Mouse (Mus musculus) heart, adult 8-10 months (tissue): ENCODE measurements around the gene Spi1. TPM values are rescaled to one million over a fixed set of nuclear protein-coding genes. Genes with fewer than 3 reads are reported as not detected.

Experiments
- total RNA-seq, 4 experiments: library from RNA; stranded (reverse); gene quantifications; 2 replicates each; pipeline ENCODE4 v1.2.4; 2022

The Spi1 gene
- total RNA-seq, 4 experiments from 2014 or later = 2.8 to 6.1 (median 3.2) TPM

Other genes with a start within 250 kb of the Spi1 start
- gene Mtch2, start 235.2 kb upstream of the Spi1 start, total RNA-seq = 100 to 1,000 TPM; 165 to 183 (median 182) TPM
- gene C1qtnf4, start 196.5 kb upstream of the Spi1 start, total RNA-seq = 1 to 10 TPM; 2.6 to 4.9 (median 3.5) TPM
- 10 to 100 TPM; 21.7 to 28.3 (median 24.5) TPM for gene Kbtbd4, start 177.7 kb upstream of the Spi1 start, total RNA-seq
- 1,000 to 10,000 TPM in 1 of 4 experiments, 100 to 1,000 TPM in 3; 876 to 1,074 (median 969) TPM for gene Ndufs3, start 177.6 kb upstream of the Spi1 start, total RNA-seq
- 10 to 100 TPM; 68.9 to 76.7 (median 74.4) TPM for gene Celf1, start 142.0 kb upstream of the Spi1 start, total RNA-seq
- 10 to 100 TPM; 15.4 to 19.4 (median 16.4) TPM for gene Rapsn, start 46.8 kb upstream of the Spi1 start, total RNA-seq
- 100 to 1,000 TPM; 192 to 274 (median 220) TPM for gene Psmc3, start 28.4 kb upstream of the Spi1 start, total RNA-seq
- 10 to 100 TPM; 19.0 to 26.0 (median 23.6) TPM for gene Slc39a13, start 12.0 kb upstream of the Spi1 start, total RNA-seq
- 1,000 to 10,000 TPM; 1,514 to 2,177 (median 1,722) TPM for gene Mybpc3, start 35.8 kb downstream of the Spi1 start, total RNA-seq
- gene Madd, start 101.4 kb downstream of the Spi1 start, total RNA-seq = 1 to 10 TPM; 4.9 to 6.9 (median 6.1) TPM
- gene Nr1h3, start 120.4 kb downstream of the Spi1 start, total RNA-seq = 10 to 100 TPM; 15.6 to 31.0 (median 22.5) TPM
- gene Acp2, start 120.5 kb downstream of the Spi1 start, total RNA-seq = 10 to 100 TPM; 14.3 to 17.5 (median 16.7) TPM
- 1 to 10 TPM; 1.7 to 4.2 (median 3.3) TPM for gene Ddb2, start 154.6 kb downstream of the Spi1 start, total RNA-seq
- gene Pacsin3, start 173.6 kb downstream of the Spi1 start, total RNA-seq = 100 to 1,000 TPM; 168 to 198 (median 178) TPM
- gene Arfgap2, start 182.6 kb downstream of the Spi1 start, total RNA-seq = 10 to 100 TPM; 53.7 to 61.8 (median 55.7) TPM